Mouse (Mus musculus) CH12.LX (cell line): Measurements from ENCODE around the gene Sipa1l3.

Experiments
- BHLHE40 ChIP-seq: IDR thresholded peaks from 2 replicates; pipeline ENCODE4 v1.6.1; 2011; ENCODE audit warnings: mild to moderate bottlenecking, low read depth, low read length, improper control_type of control experiment
- CHD2 ChIP-seq: IDR thresholded peaks from 2 replicates; pipeline ENCODE4 v1.6.1; 2011; ENCODE audit warnings: low read length, improper control_type of control experiment
- CTCF ChIP-seq, 2 experiments: IDR thresholded peaks in 1 of 2; conservative IDR thresholded peaks in 1 of 2; 2 replicates each; pipeline ENCODE4 v1.5.1; 2011 to 2012; ENCODE audit warnings: low read depth in 2 of 2, low read length in 2 of 2, improper control_type of control experiment in 1 of 2, inconsistent platforms in 1 of 2, mild to moderate bottlenecking in 1 of 2, moderate library complexity in 1 of 2
- EP300 ChIP-seq: IDR thresholded peaks from 2 replicates; pipeline ENCODE4 v1.6.1; 2011; ENCODE audit warnings: low read length, improper control_type of control experiment
- JUN ChIP-seq: IDR thresholded peaks from 2 replicates; pipeline ENCODE4 v1.6.1; 2011; ENCODE audit warnings: low read depth, mild to moderate bottlenecking, low read length, improper control_type of control experiment, moderate library complexity; ENCODE audit not compliant: insufficient read depth
- MAZ ChIP-seq: IDR thresholded peaks from 2 replicates; pipeline ENCODE4 v1.6.1; 2012; ENCODE audit warnings: low read depth, mild to moderate bottlenecking, inconsistent platforms, low read length, improper control_type of control experiment, moderate library complexity
- MXI1 ChIP-seq: IDR thresholded peaks from 2 replicates; pipeline ENCODE4 v1.6.1; 2011; ENCODE audit warnings: mild to moderate bottlenecking, low read depth, low read length, improper control_type of control experiment
- NELFE ChIP-seq: IDR thresholded peaks from 2 replicates; pipeline ENCODE4 v1.6.1; 2011; ENCODE audit warnings: low read depth, low read length, improper control_type of control experiment
- NRF1 ChIP-seq: IDR thresholded peaks from 2 replicates; pipeline ENCODE4 v1.6.1; 2014; ENCODE audit warnings: low read depth, mild to moderate bottlenecking, inconsistent platforms, low read length, improper control_type of control experiment, moderate library complexity
- POLR2A ChIP-seq: IDR thresholded peaks from 2 replicates; pipeline ENCODE4 v1.6.1; 2011; ENCODE audit warnings: low read depth, mild to moderate bottlenecking, improper control_type of control experiment, low read length
- RAD21 ChIP-seq: IDR thresholded peaks from 2 replicates; pipeline ENCODE4 v1.6.1; 2011; ENCODE audit warnings: low read depth, mild to moderate bottlenecking, low read length, improper control_type of control experiment, moderate library complexity
- UBTF ChIP-seq: IDR thresholded peaks from 2 replicates; pipeline ENCODE4 v1.6.1; 2012; ENCODE audit warnings: low read depth, mild to moderate bottlenecking, inconsistent platforms, low read length, improper control_type of control experiment, moderate library complexity
- ZC3H11A ChIP-seq: IDR thresholded peaks from 2 replicates; pipeline ENCODE4 v1.6.1; 2012; ENCODE audit warnings: low read depth, mild to moderate bottlenecking, inconsistent platforms, low read length, improper control_type of control experiment
- ZNF384 ChIP-seq: IDR thresholded peaks from 2 replicates; pipeline ENCODE4 v1.6.1; 2012; ENCODE audit warnings: low read depth, low read length, improper control_type of control experiment, inconsistent platforms

DNA sequence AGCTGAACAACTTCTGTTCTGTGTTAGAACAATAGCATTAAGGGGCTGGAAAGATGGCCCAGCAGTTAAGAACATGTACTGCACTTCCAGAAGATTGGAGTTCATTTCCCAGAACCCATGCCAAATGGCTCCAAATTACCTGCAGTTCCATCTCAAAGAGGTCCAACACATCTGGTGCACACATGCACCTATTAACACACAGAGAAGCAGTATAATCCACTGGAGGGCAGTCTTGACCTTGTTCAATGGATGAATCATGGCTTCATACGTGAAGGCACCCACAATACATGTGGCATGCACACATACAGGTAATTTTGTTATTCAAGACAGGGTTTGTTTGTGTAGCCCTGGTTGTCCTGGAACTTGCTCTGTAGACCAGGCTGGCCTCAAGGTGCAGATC, 40.3 kb upstream of the Sipa1l3 start:
- TF ChIP-seq CHD2, result no peak
- no peak for TF ChIP-seq JUN
- TF ChIP-seq RAD21, result peak; percentile 42
- TF ChIP-seq POLR2A, result no peak
- no peak for TF ChIP-seq NELFE
- TF ChIP-seq CTCF (conservative IDR thresholded peaks at IDR 0.05 in 1 of 2, IDR thresholded peaks at IDR 0.05 in 1 of 2; ENCODE audit: low read depth in 2 of 2, low read length in 2 of 2), result peak in 1 of 2 experiments; percentile 47; a peak in 2 of 4 replicates
- no peak for TF ChIP-seq EP300
- TF ChIP-seq NRF1, result no peak
- no peak for TF ChIP-seq ZC3H11A
- no peak for TF ChIP-seq MAZ
- TF ChIP-seq BHLHE40, result no peak
- no peak for TF ChIP-seq UBTF
- no peak for TF ChIP-seq MXI1
- no peak for TF ChIP-seq ZNF384
